Mouse (Mus musculus): ENCODE measurements around the gene Adgrg3.

- no peak for TF ChIP-seq CTCF (IDR thresholded peaks at IDR 0.05; ENCODE audit: control insufficient read depth, insufficient read depth, insufficient read length)
- no peak for TF ChIP-seq CEBPB (IDR thresholded peaks at IDR 0.05; ENCODE audit: low read depth)
- no peak for TF ChIP-seq MAX (IDR thresholded peaks at IDR 0.05)
Observed at GRCm38 (mm10) chr8:94991454-94991994, 26.0 kb upstream of the Adgrg3 start.
